Mouse (Mus musculus) testis, adult 2 months (tissue): ENCODE results near the gene Wdr45.

Experiments
- CTCF ChIP-seq: fragments of 200-500 bp; IDR thresholded peaks from 2 replicates; pipeline ENCODE4 v1.5.1; 2012; ENCODE audit warnings: low read depth, mild to moderate bottlenecking, inconsistent platforms, low read length, moderate library complexity; ENCODE audit not compliant: control insufficient read depth, insufficient read depth, insufficient replicate concordance
- POLR2A ChIP-seq: fragments of 200-500 bp; IDR thresholded peaks from 2 replicates; pipeline ENCODE4 v1.6.1; 2012; ENCODE audit warnings: low read depth, mild to moderate bottlenecking, inconsistent platforms, low read length, moderate library complexity; ENCODE audit not compliant: control insufficient read depth

DNA sequence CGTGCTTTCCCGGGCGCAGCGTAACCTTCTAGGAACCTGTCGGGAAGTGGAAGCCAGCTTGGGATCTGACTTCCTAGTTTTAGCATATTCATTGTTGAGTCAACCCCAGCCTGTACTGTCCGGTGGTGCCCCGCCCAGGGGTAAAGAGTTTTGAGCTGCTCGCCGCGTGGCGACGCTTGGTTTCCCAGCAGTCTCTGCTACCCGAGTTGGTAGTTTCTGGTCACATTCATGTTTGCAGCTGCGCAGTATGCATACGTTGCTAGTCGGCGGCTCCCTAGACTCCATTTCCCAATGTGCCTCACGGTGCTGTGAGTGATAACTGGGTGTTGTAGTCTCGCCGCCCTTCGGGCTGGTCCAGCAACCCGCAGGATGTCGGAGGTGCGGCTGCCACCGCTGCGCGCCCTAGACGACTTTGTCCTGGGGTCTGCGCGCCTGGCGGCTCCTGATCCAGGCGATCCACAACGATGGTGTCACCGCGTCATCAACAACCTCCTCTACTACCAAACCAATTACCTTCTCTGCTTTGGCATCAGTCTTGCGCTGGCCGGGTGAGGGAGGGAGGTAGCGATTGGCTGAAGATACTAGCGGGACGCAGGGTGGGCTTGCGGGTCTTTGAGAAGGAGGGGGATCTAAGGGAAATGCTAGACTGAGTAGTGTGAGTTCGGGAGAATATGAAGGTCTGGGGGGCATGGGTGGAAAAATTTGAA lies 14.2 kb downstream of the Wdr45 start, which contains the start of gene Praf2:
- TF ChIP-seq CTCF (no peak), POLR2A (no peak)
